Mouse (Mus musculus) colon, adult 2 months (tissue): ENCODE measurements around the gene Gm7544. TPM values are rescaled to one million over a fixed set of nuclear protein-coding genes. Genes with fewer than 3 reads are reported as not detected.

Experiments
- polyA plus RNA-seq: library from polyadenylated mRNA; depleted of rRNA; stranded (reverse); fragments of >200 nt; gene quantifications from 2 replicates; pipeline ENCODE4 v1.2.3, GENCODE M21; 2012; rRNA removed

Gm7544 gene
- not detected in 2 replicates for polyA plus RNA-seq

DNA sequence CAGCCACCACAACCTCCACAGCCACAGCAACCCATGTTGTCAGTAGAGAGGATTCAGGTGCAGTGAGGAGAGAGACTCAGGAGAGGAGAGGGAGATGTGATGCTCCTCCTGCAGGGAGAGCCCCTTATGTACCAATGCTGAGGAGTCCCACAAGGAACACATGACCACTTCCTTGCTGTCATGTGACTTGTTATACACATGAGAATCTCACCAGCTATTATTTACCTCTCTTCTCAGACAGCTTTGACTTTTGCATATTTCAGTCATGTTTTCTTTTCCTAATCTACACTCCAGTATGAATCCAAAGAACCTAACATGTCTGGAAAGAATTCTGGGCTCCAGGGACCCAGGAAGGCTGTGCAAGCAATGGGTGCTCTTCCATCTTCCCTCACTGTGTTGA lies at the start of gene Gm7544:
TSS of gene Gm7544 (minus strand) at position 101 of the 400 bp plus-strand sequence.

DNA sequence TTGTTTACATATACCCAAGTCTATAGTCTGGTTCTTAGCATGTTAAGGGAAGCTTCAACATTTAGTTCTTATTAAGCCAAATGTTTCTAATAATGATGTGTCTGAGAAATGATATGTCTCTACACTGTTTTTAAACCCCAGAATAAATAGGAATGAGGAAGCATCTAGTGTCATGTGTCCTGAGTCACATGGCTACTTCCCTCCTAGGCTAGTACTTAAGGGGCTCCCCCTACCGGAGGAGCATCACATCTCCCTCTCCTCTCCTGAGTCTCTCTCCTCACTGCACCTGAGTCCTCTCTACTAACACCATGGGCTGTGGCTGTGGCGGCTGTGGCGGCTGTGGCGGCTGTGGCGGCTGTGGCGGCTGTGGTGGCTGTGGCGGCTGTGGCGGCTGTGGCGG lies 44.5 kb upstream of the Gm7544 start, which contains the start of gene Gm47959:
TSS of gene Gm47959 (plus strand) at position 243 of the 400 bp plus-strand sequence.

DNA sequence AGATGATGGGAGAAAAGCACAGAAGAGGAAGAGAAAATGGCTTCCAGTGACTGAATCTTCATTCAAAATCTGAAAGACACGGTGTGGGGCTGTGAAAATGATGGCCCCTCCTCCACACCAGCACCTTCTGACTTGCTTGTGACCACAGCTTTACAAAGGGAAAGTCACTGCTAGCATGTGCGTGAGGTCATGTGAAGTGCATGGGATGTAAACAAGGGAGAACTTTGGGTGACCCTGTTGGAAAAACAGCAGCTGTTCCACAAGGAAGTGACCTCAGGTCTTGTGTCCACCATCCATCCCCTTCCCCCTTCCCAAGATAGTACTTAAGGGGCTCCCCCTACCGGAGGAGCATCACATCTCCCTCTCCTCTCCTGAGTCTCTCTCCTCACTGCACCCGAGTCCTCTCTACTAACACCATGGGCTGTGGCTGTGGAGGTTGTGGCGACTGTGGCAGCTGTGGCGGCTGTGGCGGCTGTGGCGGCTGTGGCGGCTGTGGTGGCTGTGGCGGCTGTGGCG lies 4.1 kb upstream of the Gm7544 start, which contains the start of gene Gm47955:
TSS of gene Gm47955 (plus strand) at position 417 of the 516 bp plus-strand sequence.

DNA sequence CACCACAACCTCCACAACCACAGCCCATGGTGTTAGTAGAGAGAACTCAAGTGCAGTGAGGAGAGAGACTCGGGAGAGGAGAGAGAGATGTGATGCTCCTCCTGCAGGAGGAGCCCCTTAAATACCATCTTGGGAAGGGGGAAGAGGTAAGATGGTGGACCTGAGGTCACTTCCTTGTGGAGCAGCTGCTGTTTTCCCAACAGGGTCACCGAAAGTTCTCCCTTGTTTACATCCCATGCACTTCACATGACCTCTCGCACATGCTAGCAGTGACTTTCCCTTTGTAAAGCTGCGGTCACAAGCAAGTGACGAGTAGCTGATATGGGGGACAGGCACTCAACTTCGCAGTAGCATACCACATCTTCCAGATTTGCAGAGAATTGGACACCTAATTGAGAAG lies 12.5 kb downstream of the Gm7544 start, which contains the start of gene A030003K21Rik:
TSS of gene A030003K21Rik (minus strand) at position 94 of the 400 bp plus-strand sequence.

DNA sequence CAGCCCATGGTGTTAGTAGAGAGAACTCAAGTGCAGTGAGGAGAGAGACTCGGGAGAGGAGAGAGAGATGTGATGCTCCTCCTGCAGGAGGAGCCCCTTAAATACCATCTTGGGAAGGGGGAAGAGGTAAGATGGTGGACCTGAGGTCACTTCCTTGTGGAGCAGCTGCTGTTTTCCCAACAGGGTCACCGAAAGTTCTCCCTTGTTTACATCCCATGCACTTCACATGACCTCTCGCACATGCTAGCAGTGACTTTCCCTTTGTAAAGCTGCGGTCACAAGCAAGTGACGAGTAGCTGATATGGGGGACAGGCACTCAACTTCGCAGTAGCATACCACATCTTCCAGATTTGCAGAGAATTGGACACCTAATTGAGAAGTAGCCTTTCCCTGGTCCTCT lies 24.5 kb downstream of the Gm7544 start, which contains the start of gene Gm6217:
TSS of gene Gm6217 (minus strand) at position 74 of the 400 bp plus-strand sequence.

DNA sequence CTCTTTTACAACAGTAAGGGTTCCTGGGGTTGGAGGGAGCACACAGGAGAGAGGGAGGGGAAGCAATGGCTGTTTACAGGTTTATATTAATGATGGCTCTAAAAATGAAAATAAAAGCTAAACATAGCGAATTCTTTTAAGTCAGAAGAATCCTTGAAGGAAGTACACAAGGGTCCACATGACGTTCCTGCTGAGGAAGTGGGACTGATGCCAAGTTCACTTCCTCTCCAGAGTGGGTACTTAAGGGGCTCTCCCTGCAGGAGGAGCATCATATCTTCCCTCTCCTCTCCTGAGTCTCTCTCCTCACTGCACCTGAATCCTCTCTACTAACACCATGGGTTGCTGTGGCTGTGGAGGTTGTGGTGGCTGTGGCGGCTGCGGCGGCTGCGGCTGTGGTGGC lies 31.2 kb downstream of the Gm7544 start, which contains the start of gene A030014E15Rik:
TSS of gene A030014E15Rik (plus strand) at position 268 of the 400 bp plus-strand sequence.

DNA sequence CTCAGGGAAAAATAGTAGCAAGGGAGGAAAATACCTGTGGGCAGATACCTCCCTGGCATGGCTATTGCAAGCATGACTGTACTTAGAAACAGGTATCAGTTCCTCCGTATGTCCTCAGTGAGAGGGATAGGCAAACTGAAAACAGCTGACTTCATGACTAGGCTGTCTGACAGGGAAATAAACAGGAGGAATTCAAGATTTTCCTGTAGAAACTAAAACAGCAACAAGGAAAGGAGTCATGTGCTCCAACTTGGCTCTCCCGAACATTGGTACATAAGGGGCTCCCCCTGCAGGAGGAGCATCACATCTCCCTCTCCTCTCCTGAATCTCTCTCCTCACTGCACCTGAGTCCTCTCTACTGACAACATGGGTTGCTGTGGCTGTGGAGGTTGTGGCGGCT lies 42.8 kb downstream of the Gm7544 start, which contains the start of gene A030005L19Rik:
TSS of gene A030005L19Rik (plus strand) at position 301 of the 400 bp plus-strand sequence.

Other genes starting within 250 kb of the Gm7544 start
- 46.4 and 62.3 TPM in 2 replicates for gene Mff, start 231.1 kb downstream of the Gm7544 start, polyA plus RNA-seq
- 71.0 and 88.4 TPM in 2 replicates for gene Tm4sf20, start 187.6 kb downstream of the Gm7544 start, polyA plus RNA-seq
- gene Gm47791, start 184.8 kb downstream of the Gm7544 start, polyA plus RNA-seq, result 1.1 and 1.7 TPM in 2 replicates
- gene Agfg1, start 116.5 kb downstream of the Gm7544 start, polyA plus RNA-seq, result 21.0 and 28.9 TPM in 2 replicates
- gene A030005L19Rik, start 42.7 kb downstream of the Gm7544 start, polyA plus RNA-seq, result 0.90 and 0.91 TPM in 2 replicates
- gene A030014E15Rik, start 31.1 kb downstream of the Gm7544 start, polyA plus RNA-seq, result not detected in 2 replicates
- not detected in 2 replicates for gene Gm6217, start 24.6 kb downstream of the Gm7544 start, polyA plus RNA-seq
- not detected in 2 replicates for gene A030003K21Rik, start 12.6 kb downstream of the Gm7544 start, polyA plus RNA-seq
- gene Gm47955, start 4.3 kb upstream of the Gm7544 start, polyA plus RNA-seq, result not detected in 2 replicates
- gene Gm47959, start 44.5 kb upstream of the Gm7544 start, polyA plus RNA-seq, result not detected in 2 replicates
- gene Slc19a3, start 82.4 kb upstream of the Gm7544 start, polyA plus RNA-seq, result 0.10 and 0.25 TPM in 2 replicates
- gene Krtap28-10, start 86.5 kb upstream of the Gm7544 start, polyA plus RNA-seq, result not detected in 2 replicates
- not detected in 2 replicates for gene Gm47969, start 88.9 kb upstream of the Gm7544 start, polyA plus RNA-seq
- gene A030005K14Rik, start 103.4 kb upstream of the Gm7544 start, polyA plus RNA-seq, result not detected in 2 replicates
- gene Krtap28-13, start 104.9 kb upstream of the Gm7544 start, polyA plus RNA-seq, result not detected in 2 replicates
- 7.9 and 9.1 TPM in 2 replicates for gene Ccl20, start 160.8 kb upstream of the Gm7544 start, polyA plus RNA-seq
- gene Daw1, start 203.7 kb upstream of the Gm7544 start, polyA plus RNA-seq, result 0.08 TPM in 1 of 2 replicates, not detected in the other